Mouse (Mus musculus) left cerebral cortex, adult 18-20 months (tissue): Measurements from ENCODE around the gene Dio1. TPM values are rescaled to one million over a fixed set of nuclear protein-coding genes. Genes with fewer than 3 reads are reported as not detected.

Source experiments
- DNase-seq, 2 experiments: peaks; one replicate each; pipeline ENCODE4 v3.0.0; 2021 to 2022; ENCODE audit warnings: low spot score in 2 of 2, mixed read lengths in 1 of 2
- total RNA-seq, 2 experiments: library from RNA; stranded (reverse); gene quantifications; 2 replicates each; pipeline ENCODE4 v1.2.3; 2021

Dio1 gene
- total RNA-seq, 2 experiments from 2014 or later: not detected

- no peak for DNase-seq
Observed at GRCm38 (mm10) chr4:107300902-107301555, 5.9 kb downstream of the Dio1 start.

GRCm38 (mm10) chr4:107300371-107300770 lies 6.6 kb downstream of the Dio1 start:
- no peak for DNase-seq

- no peak for DNase-seq
Observed at GRCm38 (mm10) chr4:107299779-107300340, 7.1 kb downstream of the Dio1 start.

GRCm38 (mm10) chr4:107298071-107298606 lies 8.8 kb downstream of the Dio1 start:
- no peak for DNase-seq

GRCm38 (mm10) chr4:107292273-107292662 lies 14.7 kb downstream of the Dio1 start:
- no peak for DNase-seq

- peak in 1 of 2 experiments; percentile 16 for DNase-seq
Observed at GRCm38 (mm10) chr4:107291611-107292272, 15.2 kb downstream of the Dio1 start.

GRCm38 (mm10) chr4:107287517-107287916 lies 19.5 kb downstream of the Dio1 start:
- no peak for DNase-seq

GRCm38 (mm10) chr4:107286386-107286785 lies 20.6 kb downstream of the Dio1 start:
- no peak for DNase-seq

GRCm38 (mm10) chr4:107285446-107286200 lies 21.3 kb downstream of the Dio1 start:
- DNase-seq: no peak

- no peak for DNase-seq
Observed at GRCm38 (mm10) chr4:107280843-107281475, 26.0 kb downstream of the Dio1 start.

- DNase-seq: no peak
Observed at GRCm38 (mm10) chr4:107278188-107278707, 28.7 kb downstream of the Dio1 start.

- no peak for DNase-seq
Observed at GRCm38 (mm10) chr4:107274511-107274910, 32.5 kb downstream of the Dio1 start.

- no peak for DNase-seq
Observed at GRCm38 (mm10) chr4:107273683-107274082, 33.3 kb downstream of the Dio1 start.

- DNase-seq: no peak
Observed at GRCm38 (mm10) chr4:107260001-107260400, 47.0 kb downstream of the Dio1 start.

GRCm38 (mm10) chr4:107254414-107254813 lies 52.6 kb downstream of the Dio1 start:
- no peak for DNase-seq

- peak; percentile 89 to 92 for DNase-seq
Observed at GRCm38 (mm10) chr4:107253125-107254091, 53.6 kb downstream of the Dio1 start, which contains the start of the genes Lrrc42 and Hspb11. Gene Lrrc42 (minus strand): TSS chr4:107253532. Gene Hspb11 (plus strand): TSS chr4:107253593.

GRCm38 (mm10) chr4:107252522-107252921 lies 54.4 kb downstream of the Dio1 start:
- DNase-seq: no peak

- peak; percentile 31 to 51 for DNase-seq
Observed at GRCm38 (mm10) chr4:107250494-107250893, 56.5 kb downstream of the Dio1 start.

- no peak for DNase-seq
Observed at GRCm38 (mm10) chr4:107249471-107249870, 57.5 kb downstream of the Dio1 start.
